Mouse (Mus musculus): ENCODE data around the gene Olfr629. TPM values are rescaled to one million over a fixed set of nuclear protein-coding genes. Genes with fewer than 3 reads are reported as not detected.
"Not testable (repeated sequence)": the region's sequence is repeated elsewhere in the genome, so short reads cannot be mapped to it uniquely, and the experiment has no call there.

Gene Olfr629
- polyA plus RNA-seq, 1 experiment from 2014 or later, result not detected

DNA sequence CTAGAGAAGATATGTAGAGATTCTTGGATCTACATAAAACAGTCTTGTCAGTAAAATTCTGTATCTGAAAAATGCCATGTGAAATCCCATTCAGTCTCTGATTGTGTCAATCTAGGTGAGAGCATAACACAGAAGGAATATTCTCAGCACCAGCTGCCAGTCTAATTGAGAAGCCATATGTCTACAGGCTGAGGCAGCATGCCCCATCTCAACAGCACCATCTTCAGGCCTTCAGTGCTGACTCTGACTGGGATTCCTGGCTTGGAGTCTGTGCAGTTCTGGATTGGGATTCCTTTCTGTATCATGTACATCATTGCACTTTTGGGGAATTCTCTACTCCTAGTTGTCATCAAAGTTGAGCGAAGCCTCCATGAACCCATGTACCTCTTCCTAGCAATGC is 28.3 kb downstream of the Olfr629 start:
- not testable (repeated sequence) for H3K4me2 ChIP-seq (replicated peaks; ENCODE audit: low read depth, low read length); H3K9me3 ChIP-seq (ENCODE audit: low read length); H3K4me1 ChIP-seq (ENCODE audit: insufficient read depth, low read length); H3K27ac ChIP-seq (ENCODE audit: low read length); H3K27me3 ChIP-seq (ENCODE audit: insufficient read depth, low read length); ATAC-seq (ENCODE audit: low FRiP score, low TSS enrichment); H3K36me3 ChIP-seq (ENCODE audit: insufficient read depth, low read length); H3K4me3 ChIP-seq (ENCODE audit: low read length); H3K9ac ChIP-seq (replicated peaks; ENCODE audit: low read length)
- 93% methylated on average over 1 of the region's 1 CpGs for WGBS

DNA sequence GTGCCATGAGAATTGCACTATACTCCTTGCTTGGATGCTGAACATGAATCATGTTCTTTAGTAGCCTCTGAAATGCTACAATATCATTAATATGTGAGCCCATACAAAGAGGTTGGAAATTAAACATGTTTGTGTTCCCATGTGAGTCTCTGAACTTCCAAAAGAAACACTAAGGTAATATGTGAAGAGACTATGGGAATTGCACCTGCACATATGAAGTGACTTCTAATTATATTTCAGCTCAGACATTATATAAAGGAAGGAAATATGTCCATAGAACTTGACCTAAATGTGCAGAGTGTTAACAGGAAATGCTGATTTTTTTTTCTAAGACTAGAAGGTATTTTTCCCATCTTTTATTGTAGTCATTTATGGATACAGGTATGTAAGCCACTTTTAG is 30.4 kb downstream of the Olfr629 start, which contains the start of gene Olfr243:
Gene Olfr243 (plus strand): TSS at position 301 of the 400 bp plus-strand sequence.
- Histone ChIP-seq H3K9ac (replicated peaks; ENCODE audit: low read length) (no peak within 1 kb of the TSS), H3K9me3 (ENCODE audit: low read length) (no peaks in the 10 kb centered on the region), H3K27me3 (ENCODE audit: insufficient read depth, low read length) (no peaks in the 10 kb centered on the region), H3K4me1 (ENCODE audit: insufficient read depth, low read length) (no peaks in the 10 kb centered on the region), H3K4me3 (ENCODE audit: low read length) (no peak within 1 kb of the TSS), H3K36me3 (ENCODE audit: insufficient read depth, low read length) (no peaks in the 10 kb centered on the region), H3K27ac (ENCODE audit: low read length) (no peak within 1 kb of the TSS), H3K4me2 (replicated peaks; ENCODE audit: low read depth, low read length) (no peak within 1 kb of the TSS)
- no peak for ATAC-seq (ENCODE audit: low FRiP score, low TSS enrichment)

DNA sequence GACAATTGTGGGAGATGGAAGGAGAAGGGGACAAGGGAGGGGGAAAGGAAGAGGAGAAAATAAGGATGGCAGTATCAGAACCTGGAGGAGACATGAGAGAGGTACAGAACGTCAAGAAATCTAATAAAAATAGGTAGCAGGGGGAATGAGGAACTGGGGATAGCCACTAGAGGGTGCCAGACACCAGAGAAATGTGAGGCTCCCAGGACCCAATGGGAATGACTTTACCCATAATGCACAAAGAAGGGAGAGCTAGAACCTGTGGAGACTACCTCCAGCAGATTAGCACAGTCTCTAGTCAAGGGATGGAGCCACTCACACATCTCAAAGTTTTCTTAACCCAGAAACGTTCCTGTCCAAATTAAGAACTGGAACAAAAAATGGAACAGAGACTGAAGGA is 32.7 kb downstream of the Olfr629 start:
- Histone ChIP-seq H3K4me1 (ENCODE audit: insufficient read depth, low read length) (no peaks in the 10 kb centered on the region), H3K4me2 (replicated peaks; ENCODE audit: low read depth, low read length) (no peak overlapping the region), H3K9ac (replicated peaks; ENCODE audit: low read length) (no peak overlapping the region), H3K4me3 (ENCODE audit: low read length) (no peak overlapping the region), H3K9me3 (ENCODE audit: low read length) (no peaks in the 10 kb centered on the region), H3K27ac (ENCODE audit: low read length) (no peak overlapping the region), H3K27me3 (ENCODE audit: insufficient read depth, low read length) (no peaks in the 10 kb centered on the region), H3K36me3 (ENCODE audit: insufficient read depth, low read length) (no peaks in the 10 kb centered on the region)
- whole genome bisulfite sequencing, result 20% methylated on average over 2 of the region's 2 CpGs
- ATAC-seq (ENCODE audit: low FRiP score, low TSS enrichment), result no peak

DNA sequence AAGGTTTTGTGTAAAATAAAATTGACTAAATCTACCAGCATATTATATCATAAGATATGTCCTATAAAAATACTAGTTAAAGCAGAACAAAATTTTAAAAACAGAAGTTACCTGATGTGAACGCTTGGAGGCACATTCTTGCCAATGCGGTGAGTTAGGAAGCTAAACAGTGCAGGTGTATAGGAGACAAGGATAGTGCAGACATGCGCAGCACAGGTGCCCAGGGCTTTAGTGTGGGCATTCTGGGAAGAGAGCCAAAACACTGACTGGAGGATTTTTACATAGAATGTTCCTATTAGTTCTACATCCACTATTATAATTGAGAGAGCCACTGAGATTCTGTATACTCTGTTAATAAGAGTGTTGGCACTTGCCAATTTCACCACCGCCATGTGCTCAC is 45.3 kb downstream of the Olfr629 start:
- no peak for ATAC-seq (ENCODE audit: low FRiP score, low TSS enrichment)
- H3K4me1 ChIP-seq (ENCODE audit: insufficient read depth, low read length), result no peaks in the 10 kb centered on the region
- H3K27me3 ChIP-seq (ENCODE audit: insufficient read depth, low read length), result no peaks in the 10 kb centered on the region
- H3K9me3 ChIP-seq (ENCODE audit: low read length), result no peaks in the 10 kb centered on the region
- no peak overlapping the region for H3K4me3 ChIP-seq (ENCODE audit: low read length)
- no peaks in the 10 kb centered on the region for H3K36me3 ChIP-seq (ENCODE audit: insufficient read depth, low read length)
- no peak overlapping the region for H3K4me2 ChIP-seq (replicated peaks; ENCODE audit: low read depth, low read length)
- H3K9ac ChIP-seq (replicated peaks; ENCODE audit: low read length), result no peak overlapping the region
- H3K27ac ChIP-seq (ENCODE audit: low read length), result no peak overlapping the region
- WGBS, result 89% methylated on average over 4 of the region's 4 CpGs

Other genes with a start within 250 kb of the Olfr629 start
- not detected in 2 replicates for gene Olfr609, start 246.9 kb downstream of the Olfr629 start, polyA plus RNA-seq (2015; fragmentation: Nextera tagmentation; extraction: Ambion mirVana)
- gene Olfr610, start 232.8 kb downstream of the Olfr629 start, polyA plus RNA-seq (2015; fragmentation: Nextera tagmentation; extraction: Ambion mirVana), result not detected in 2 replicates
- not detected in 2 replicates for gene Olfr611, start 224.1 kb downstream of the Olfr629 start, polyA plus RNA-seq (2015; fragmentation: Nextera tagmentation; extraction: Ambion mirVana)
- not detected in 2 replicates for gene Olfr612, start 202.2 kb downstream of the Olfr629 start, polyA plus RNA-seq (2015; fragmentation: Nextera tagmentation; extraction: Ambion mirVana)
- not detected in 2 replicates for gene Olfr613, start 196.9 kb downstream of the Olfr629 start, polyA plus RNA-seq (2015; fragmentation: Nextera tagmentation; extraction: Ambion mirVana)
- gene Olfr615, start 188.9 kb downstream of the Olfr629 start, polyA plus RNA-seq (2015; fragmentation: Nextera tagmentation; extraction: Ambion mirVana), result not detected in 2 replicates
- not detected in 2 replicates for gene Olfr616, start 175.8 kb downstream of the Olfr629 start, polyA plus RNA-seq (2015; fragmentation: Nextera tagmentation; extraction: Ambion mirVana)
- gene Olfr617, start 171.9 kb downstream of the Olfr629 start, polyA plus RNA-seq (2015; fragmentation: Nextera tagmentation; extraction: Ambion mirVana), result not detected in 2 replicates
- gene Olfr618, start 154.8 kb downstream of the Olfr629 start, polyA plus RNA-seq (2015; fragmentation: Nextera tagmentation; extraction: Ambion mirVana), result not detected in 2 replicates
- gene Olfr619, start 144.4 kb downstream of the Olfr629 start, polyA plus RNA-seq (2015; fragmentation: Nextera tagmentation; extraction: Ambion mirVana), result not detected in 2 replicates
- not detected in 2 replicates for gene Olfr620, start 132.4 kb downstream of the Olfr629 start, polyA plus RNA-seq (2015; fragmentation: Nextera tagmentation; extraction: Ambion mirVana)
- gene Olfr622, start 102.2 kb downstream of the Olfr629 start, polyA plus RNA-seq (2015; fragmentation: Nextera tagmentation; extraction: Ambion mirVana), result not detected in 2 replicates
- gene Olfr623, start 81.2 kb downstream of the Olfr629 start, polyA plus RNA-seq (2015; fragmentation: Nextera tagmentation; extraction: Ambion mirVana), result not detected in 2 replicates
- 0.02 and 0.04 TPM in 2 replicates for gene Olfr624, start 73.8 kb downstream of the Olfr629 start, polyA plus RNA-seq (2015; fragmentation: Nextera tagmentation; extraction: Ambion mirVana)
- not detected in 2 replicates for gene Olfr625-ps1, start 62.2 kb downstream of the Olfr629 start, polyA plus RNA-seq (2015; fragmentation: Nextera tagmentation; extraction: Ambion mirVana)
- not detected in 2 replicates for gene Olfr243, start 30.3 kb downstream of the Olfr629 start, polyA plus RNA-seq (2015; fragmentation: Nextera tagmentation; extraction: Ambion mirVana)
- gene Olfr628, start 14.6 kb downstream of the Olfr629 start, polyA plus RNA-seq (2015; fragmentation: Nextera tagmentation; extraction: Ambion mirVana), result not detected in 2 replicates
- not detected in 2 replicates for gene Olfr630, start 12.4 kb upstream of the Olfr629 start, polyA plus RNA-seq (2015; fragmentation: Nextera tagmentation; extraction: Ambion mirVana)
- gene Olfr69, start 26.7 kb upstream of the Olfr629 start, polyA plus RNA-seq (2015; fragmentation: Nextera tagmentation; extraction: Ambion mirVana), result not detected in 2 replicates
- gene Olfr68, start 34.8 kb upstream of the Olfr629 start, polyA plus RNA-seq (2015; fragmentation: Nextera tagmentation; extraction: Ambion mirVana), result not detected in 2 replicates
- not detected in 2 replicates for gene Olfr67, start 46.9 kb upstream of the Olfr629 start, polyA plus RNA-seq (2015; fragmentation: Nextera tagmentation; extraction: Ambion mirVana)
- 2,178 and 2,179 TPM in 2 replicates for gene Hbb-bt, start 69.1 kb upstream of the Olfr629 start, polyA plus RNA-seq (2015; fragmentation: Nextera tagmentation; extraction: Ambion mirVana)
- gene Hbb-bs, start 83.2 kb upstream of the Olfr629 start, polyA plus RNA-seq (2015; fragmentation: Nextera tagmentation; extraction: Ambion mirVana), result 7,235 and 7,674 TPM in 2 replicates
- not detected in 2 replicates for gene Hbb-bh2, start 95.6 kb upstream of the Olfr629 start, polyA plus RNA-seq (2015; fragmentation: Nextera tagmentation; extraction: Ambion mirVana)
- gene Hbb-bh1, start 98.2 kb upstream of the Olfr629 start, polyA plus RNA-seq (2015; fragmentation: Nextera tagmentation; extraction: Ambion mirVana), result 0.92 and 1.9 TPM in 2 replicates
- 50.5 and 57.1 TPM in 2 replicates for gene Hbb-y, start 108.3 kb upstream of the Olfr629 start, polyA plus RNA-seq (2015; fragmentation: Nextera tagmentation; extraction: Ambion mirVana)
- not detected in 2 replicates for gene Olfr66, start 141.3 kb upstream of the Olfr629 start, polyA plus RNA-seq (2015; fragmentation: Nextera tagmentation; extraction: Ambion mirVana)
- gene Olfr64, start 149.5 kb upstream of the Olfr629 start, polyA plus RNA-seq (2015; fragmentation: Nextera tagmentation; extraction: Ambion mirVana), result not detected in 2 replicates
- not detected in 2 replicates for gene Olfr65, start 158.5 kb upstream of the Olfr629 start, polyA plus RNA-seq (2015; fragmentation: Nextera tagmentation; extraction: Ambion mirVana)
- not detected in 2 replicates for gene Olfr631, start 183.9 kb upstream of the Olfr629 start, polyA plus RNA-seq (2015; fragmentation: Nextera tagmentation; extraction: Ambion mirVana)
- gene Olfr632, start 189.4 kb upstream of the Olfr629 start, polyA plus RNA-seq (2015; fragmentation: Nextera tagmentation; extraction: Ambion mirVana), result not detected in 2 replicates
- not detected in 2 replicates for gene Olfr633, start 199.5 kb upstream of the Olfr629 start, polyA plus RNA-seq (2015; fragmentation: Nextera tagmentation; extraction: Ambion mirVana)
- 0.01 TPM in 2 replicates for gene Olfr635, start 226.2 kb upstream of the Olfr629 start, polyA plus RNA-seq (2015; fragmentation: Nextera tagmentation; extraction: Ambion mirVana)

Data from kidney, embryonic 16.5 days (tissue).